Mouse (Mus musculus) myocyte (in vitro differentiated cells): ENCODE measurements around the gene Gm20696. TPM values are rescaled to one million over a fixed set of nuclear protein-coding genes. Genes with fewer than 3 reads are reported as not detected.

Source experiments
- H3K27me3 ChIP-seq: one replicate; pipeline ENCODE4 v1.6.1; 2011; ENCODE audit not compliant: control insufficient read depth, insufficient read depth, insufficient read length
- H3K36me3 ChIP-seq: one replicate; pipeline ENCODE4 v1.6.1; 2011; ENCODE audit not compliant: control insufficient read depth, insufficient read depth
- H3K4me2 ChIP-seq: one replicate; pipeline ENCODE4 v1.6.1; 2011; ENCODE audit warnings: low read depth, control low read depth
- H3K4me3 ChIP-seq: one replicate; pipeline ENCODE4 v1.5.1; 2011; ENCODE audit warnings: mild to moderate bottlenecking, control low read depth, moderate library complexity
- H3K79me2 ChIP-seq: one replicate; pipeline ENCODE4 v1.6.1; 2011; ENCODE audit not compliant: control insufficient read depth, insufficient read depth
- H3ac ChIP-seq: one replicate; pipeline ENCODE4 v1.6.1; 2011; ENCODE audit not compliant: control insufficient read depth, insufficient read length
- CEBPB ChIP-seq: IDR thresholded peaks from 2 replicates; pipeline ENCODE4 v1.6.1; 2011; ENCODE audit warnings: mild to moderate bottlenecking, moderate library complexity; ENCODE audit not compliant: poor library complexity, insufficient read depth, severe bottlenecking
- E2F4 ChIP-seq: IDR thresholded peaks from one replicate; pipeline ENCODE4 v1.6.1; 2011; ENCODE audit warnings: mild to moderate bottlenecking, control low read depth, moderate library complexity; ENCODE audit not compliant: insufficient read depth
- MAX ChIP-seq: IDR thresholded peaks from one replicate; pipeline ENCODE4 v1.6.1; 2011; ENCODE audit warnings: low read depth, mild to moderate bottlenecking, control low read depth
- MYOD1 ChIP-seq, 3 experiments: IDR thresholded peaks; one replicate each; pipeline ENCODE4 v1.6.1; 2011; ENCODE audit warnings: control low read depth in 2 of 3, low read depth in 2 of 3, mild to moderate bottlenecking in 2 of 3, moderate library complexity in 1 of 3; ENCODE audit not compliant: insufficient read length in 2 of 3, control insufficient read depth in 1 of 3
- MYOG ChIP-seq, 3 experiments: IDR thresholded peaks; one replicate each; pipeline ENCODE4 v1.6.1; 2011; ENCODE audit warnings: control low read depth in 2 of 3, low read depth in 2 of 3, mild to moderate bottlenecking in 2 of 3; ENCODE audit not compliant: insufficient read length in 2 of 3, control insufficient read depth in 1 of 3, insufficient read depth in 1 of 3
- POLR2A ChIP-seq: IDR thresholded peaks from one replicate; pipeline ENCODE4 v1.6.1; 2011; ENCODE audit warnings: low read depth, mild to moderate bottlenecking, control low read depth, moderate library complexity; ENCODE audit not compliant: insufficient read length
- POLR2AphosphoS2 ChIP-seq: IDR thresholded peaks from one replicate; pipeline ENCODE4 v1.6.1; 2011; ENCODE audit warnings: low read depth, control low read depth; ENCODE audit not compliant: insufficient read length
- REST ChIP-seq: IDR thresholded peaks from one replicate; pipeline ENCODE4 v1.6.1; 2011; ENCODE audit warnings: mild to moderate bottlenecking, control low read depth, moderate library complexity; ENCODE audit not compliant: insufficient read depth, insufficient read length
- SRF ChIP-seq: IDR thresholded peaks from one replicate; pipeline ENCODE4 v1.6.1; 2011; ENCODE audit warnings: low read depth; ENCODE audit not compliant: control insufficient read depth, insufficient read length
- TCF12 ChIP-seq: IDR thresholded peaks from one replicate; pipeline ENCODE4 v1.6.1; 2011; ENCODE audit warnings: mild to moderate bottlenecking, control low read depth; ENCODE audit not compliant: poor library complexity, insufficient read depth, severe bottlenecking
- TCF3 ChIP-seq: IDR thresholded peaks from one replicate; pipeline ENCODE4 v1.6.1; 2011; ENCODE audit warnings: low read depth, control low read depth; ENCODE audit not compliant: insufficient read length
- USF1 ChIP-seq: IDR thresholded peaks from one replicate; pipeline ENCODE4 v1.6.1; 2011; ENCODE audit warnings: low read depth, mild to moderate bottlenecking, control low read depth, moderate library complexity
- polyA plus RNA-seq: library from polyadenylated mRNA; unstranded; fragments of >200 nt; fragmentation: generic; extraction: Trizol; gene quantifications from one replicate; pipeline ENCODE4 v1.2.1, GENCODE M21; 2012; ENCODE audit warnings: missing spikeins

Gene Gm20696
- polyA plus RNA-seq, 1 experiment, result 0.13 TPM

GRCm38 (mm10) chr6:99447447-99447846, 219.2 kb downstream of the Gm20696 start:
- TF ChIP-seq REST, result no peak
- TF ChIP-seq USF1, result no peak
- no peak for TF ChIP-seq POLR2AphosphoS2
- TF ChIP-seq TCF12, result no peak
- TF ChIP-seq SRF, result no peak
- TF ChIP-seq POLR2A, result no peak
- TF ChIP-seq TCF3, result no peak
- no peak for TF ChIP-seq MYOD1 (IDR thresholded peaks at IDR 0.05; ENCODE audit: control insufficient read depth in 1 of 3, insufficient read length in 2 of 3, low read depth in 2 of 3)
- no peak for TF ChIP-seq CEBPB
- no peak for TF ChIP-seq MAX
- no peak for TF ChIP-seq MYOG (IDR thresholded peaks at IDR 0.05; ENCODE audit: control insufficient read depth in 1 of 3, insufficient read depth in 1 of 3, insufficient read length in 2 of 3, low read depth in 2 of 3)
- TF ChIP-seq E2F4, result no peak
- no peaks in the 10 kb centered on the region for H3K27me3 ChIP-seq
- no peak overlapping the region for H3K4me3 ChIP-seq
- H3ac ChIP-seq, result no peak overlapping the region
- H3K36me3 ChIP-seq, result no peaks in the 10 kb centered on the region
- no peak overlapping the region for H3K4me2 ChIP-seq
- no peaks in the 10 kb centered on the region for H3K79me2 ChIP-seq

- Histone ChIP-seq H3ac (no peak overlapping the region), H3K4me3 (no peak overlapping the region), H3K27me3 (no peaks in the 10 kb centered on the region), H3K4me2 (no peak overlapping the region), H3K36me3 (no peaks in the 10 kb centered on the region), H3K79me2 (no peaks in the 10 kb centered on the region)
- TF ChIP-seq MYOG (IDR thresholded peaks at IDR 0.05; ENCODE audit: control insufficient read depth in 1 of 3, insufficient read depth in 1 of 3, insufficient read length in 2 of 3, low read depth in 2 of 3), result no peak
- TF ChIP-seq MYOD1 (IDR thresholded peaks at IDR 0.05; ENCODE audit: control insufficient read depth in 1 of 3, insufficient read length in 2 of 3, low read depth in 2 of 3), result no peak
- TF ChIP-seq REST, result no peak
- no peak for TF ChIP-seq TCF12
- TF ChIP-seq POLR2A, result no peak
- no peak for TF ChIP-seq USF1
- TF ChIP-seq SRF, result no peak
- no peak for TF ChIP-seq MAX
- TF ChIP-seq E2F4, result no peak
- TF ChIP-seq POLR2AphosphoS2, result no peak
- no peak for TF ChIP-seq TCF3
- TF ChIP-seq CEBPB, result no peak
These were observed 219.7 kb downstream of the Gm20696 start for GRCm38 (mm10) chr6:99446801-99447415.

GRCm38 (mm10) chr6:99443460-99443859, 223.1 kb downstream of the Gm20696 start:
- Histone ChIP-seq H3K79me2 (no peaks in the 10 kb centered on the region), H3K36me3 (no peaks in the 10 kb centered on the region), H3ac (no peak overlapping the region), H3K27me3 (no peaks in the 10 kb centered on the region), H3K4me3 (no peak overlapping the region), H3K4me2 (no peak overlapping the region)
- TF ChIP-seq TCF12, result no peak
- no peak for TF ChIP-seq SRF
- TF ChIP-seq POLR2A, result no peak
- no peak for TF ChIP-seq CEBPB
- no peak for TF ChIP-seq USF1
- no peak for TF ChIP-seq MYOG (IDR thresholded peaks at IDR 0.05; ENCODE audit: control insufficient read depth in 1 of 3, insufficient read depth in 1 of 3, insufficient read length in 2 of 3, low read depth in 2 of 3)
- no peak for TF ChIP-seq MAX
- TF ChIP-seq E2F4, result no peak
- no peak for TF ChIP-seq MYOD1 (IDR thresholded peaks at IDR 0.05; ENCODE audit: control insufficient read depth in 1 of 3, insufficient read length in 2 of 3, low read depth in 2 of 3)
- no peak for TF ChIP-seq TCF3
- TF ChIP-seq REST, result no peak
- no peak for TF ChIP-seq POLR2AphosphoS2

GRCm38 (mm10) chr6:99441100-99441499, 225.5 kb downstream of the Gm20696 start:
- Histone ChIP-seq H3K27me3 (no peaks in the 10 kb centered on the region), H3K4me2 (no peak overlapping the region), H3K4me3 (no peak overlapping the region), H3K79me2 (no peaks in the 10 kb centered on the region), H3ac (no peak overlapping the region), H3K36me3 (no peaks in the 10 kb centered on the region)
- TF ChIP-seq POLR2AphosphoS2 (no peak), MYOD1 (IDR thresholded peaks at IDR 0.05; ENCODE audit: control insufficient read depth in 1 of 3, insufficient read length in 2 of 3, low read depth in 2 of 3) (no peak), TCF3 (no peak), MYOG (IDR thresholded peaks at IDR 0.05; ENCODE audit: control insufficient read depth in 1 of 3, insufficient read depth in 1 of 3, insufficient read length in 2 of 3, low read depth in 2 of 3) (no peak), USF1 (no peak), CEBPB (no peak), MAX (no peak), SRF (no peak), TCF12 (no peak), REST (no peak), E2F4 (no peak), POLR2A (no peak)

GRCm38 (mm10) chr6:99440606-99441005, 226.0 kb downstream of the Gm20696 start:
- H3K79me2 ChIP-seq, result no peaks in the 10 kb centered on the region
- no peaks in the 10 kb centered on the region for H3K27me3 ChIP-seq
- no peaks in the 10 kb centered on the region for H3K36me3 ChIP-seq
- TF ChIP-seq MYOD1 (IDR thresholded peaks at IDR 0.05; ENCODE audit: control insufficient read depth in 1 of 3, insufficient read length in 2 of 3, low read depth in 2 of 3), result no peak
- no peak for TF ChIP-seq TCF12
- TF ChIP-seq POLR2A, result no peak
- TF ChIP-seq SRF, result no peak
- no peak for TF ChIP-seq MAX
- no peak for TF ChIP-seq CEBPB
- TF ChIP-seq MYOG (IDR thresholded peaks at IDR 0.05; ENCODE audit: control insufficient read depth in 1 of 3, insufficient read depth in 1 of 3, insufficient read length in 2 of 3, low read depth in 2 of 3), result no peak
- TF ChIP-seq E2F4, result no peak
- TF ChIP-seq USF1, result no peak
- no peak for TF ChIP-seq POLR2AphosphoS2
- H3K4me2 ChIP-seq, result no peak overlapping the region
- no peak overlapping the region for H3K4me3 ChIP-seq
- no peak overlapping the region for H3ac ChIP-seq
